ENCODE assay signal across 24 mouse cellular contexts in genomic region chrX:13616726-13617125, GRCm38 (mm10). TPM values are rescaled to one million over a fixed set of nuclear protein-coding genes. Genes with fewer than 3 reads are reported as not detected.
A peak's percentile ranks its signal among the peaks of the same experiment; 100 is the strongest.
DNase-seq lines count a peak whose midpoint lies in the region; ATAC-seq and TF ChIP-seq lines count a peak whose summit lies in the region.
"Had no signal": no experiment of that assay in that cellular context is flagged by ENCODE, and none has a peak within 500 bp of the region (broad histone marks: within the 10 kb centered on the region; RNA-seq: fewer than 3 reads in every experiment).

No protein-coding gene starts in this region.

- H3K9ac ChIP-seq in heart, embryonic 11.5 days (ENCODE audit: low read depth, low read length): no peak overlapping the region
- H3K9ac ChIP-seq: embryonic facial prominence, embryonic 15.5 days; forebrain, embryonic 15.5 days; hindbrain, embryonic 14.5 days had no signal

- no peak for DNase-seq in gastrocnemius, adult 2 months
- no peak for DNase-seq in gastrocnemius, adult 8-10 months (ENCODE audit: low spot score in 2 of 2)
- peak; percentile 41 to 44 for DNase-seq in heart, adult 9 months (ENCODE audit: low spot score in 2 of 2)
- no peak for DNase-seq in embryo, embryonic 9.5 days (ENCODE audit: extremely low spot score)
- DNase-seq in ovary, postnatal 10 days (ENCODE audit: low spot score): no peak
- DNase-seq: adrenal gland, adult 8-10 months; B cell, adult 2 months; cerebellum, adult 18-20 months; cerebellum, adult 9-11 months; cerebellum, postnatal 36 days; gastrocnemius, postnatal 14 days; heart, postnatal 10 days; kidney, adult 8-10 months had no signal

- H3K4me1 ChIP-seq in heart, embryonic 11.5 days (ENCODE audit: control insufficient read depth, insufficient read depth, low read length): no peaks in the 10 kb centered on the region
- peaks cover 8% of the 10 kb centered on the region for H3K4me1 ChIP-seq in brown adipose tissue, adult 24 weeks (ENCODE audit: control insufficient read depth, insufficient read depth, insufficient read length, low read length)
- H3K4me1 ChIP-seq: embryonic facial prominence, embryonic 15.5 days; forebrain, embryonic 15.5 days; hindbrain, embryonic 10.5 days had no signal

- no peak overlapping the region for H3K4me2 ChIP-seq in heart, embryonic 11.5 days
- H3K4me2 ChIP-seq: embryonic facial prominence, embryonic 15.5 days; forebrain, embryonic 15.5 days; hindbrain, embryonic 14.5 days had no signal

- H3K4me3 ChIP-seq in gastrocnemius, adult 2 months: no peak overlapping the region
- no peak overlapping the region for H3K4me3 ChIP-seq in heart, embryonic 11.5 days (ENCODE audit: low read depth, low read length)
- no peak overlapping the region for H3K4me3 ChIP-seq in brown adipose tissue, adult 24 weeks (ENCODE audit: insufficient read depth, low read depth, low read length)
- H3K4me3 ChIP-seq: embryonic facial prominence, embryonic 15.5 days; erythroblast, embryonic 14.5 days; forebrain, embryonic 15.5 days; hindbrain, embryonic 10.5 days had no signal

- ATAC-seq in heart, embryonic 11.5 days (replicated peaks; ENCODE audit: insufficient number of reproducible peaks, low FRiP score, low TSS enrichment): no peak
- ATAC-seq in megakaryocyte, adult 5-6 weeks (ENCODE audit: poor library complexity, severe bottlenecking): peak; percentile 67
- ATAC-seq: CD4-positive, CD25-positive, alpha-beta regulatory T cell, adult 4 months; forebrain, embryonic 15.5 days; intestine, embryonic 16.5 days had no signal

- no peaks in the 10 kb centered on the region for H3K9me3 ChIP-seq in heart, embryonic 11.5 days (replicated peaks; ENCODE audit: control insufficient read depth, low read length)
- H3K9me3 ChIP-seq: embryonic facial prominence, embryonic 15.5 days; forebrain, embryonic 15.5 days; hindbrain, embryonic 10.5 days had no signal

- no peaks in the 10 kb centered on the region for H3K27me3 ChIP-seq in heart, embryonic 11.5 days (ENCODE audit: control insufficient read depth, insufficient read depth, low read length)
- H3K27me3 ChIP-seq: embryonic facial prominence, embryonic 15.5 days; forebrain, embryonic 15.5 days had no signal

- H3K36me3 ChIP-seq in heart, embryonic 11.5 days (ENCODE audit: control insufficient read depth, insufficient read depth, low read length): no peaks in the 10 kb centered on the region
- H3K36me3 ChIP-seq: embryonic facial prominence, embryonic 15.5 days; forebrain, embryonic 15.5 days had no signal

- WGBS in heart, embryonic 11.5 days (ENCODE audit: insufficient replicate concordance): 48% methylated on average over 1 of the region's 1 CpGs

- intact Hi-C loops in gastrocnemius, adult 2 months (cut with DNase I): loop anchor here (5.0 kb wide), 1 partner anchor 154 kb away; no protein-coding TSS in a partner anchor

- peak overlapping the region; percentile 73 for H3K27ac ChIP-seq in gastrocnemius, adult 2 months
- H3K27ac ChIP-seq in heart, embryonic 11.5 days (ENCODE audit: low read depth, low read length): no peak overlapping the region
- H3K27ac ChIP-seq in brown adipose tissue, adult 24 weeks (replicated peaks; ENCODE audit: low read depth, low read length): peak overlapping the region; percentile 95
- H3K27ac ChIP-seq: embryonic facial prominence, embryonic 15.5 days; forebrain, embryonic 15.5 days; hindbrain, embryonic 10.5 days; hindbrain, embryonic 14.5 days had no signal

- no peak for TF ChIP-seq CTCF in gastrocnemius, adult 2 months (IDR thresholded peaks at IDR 0.05)

RNA-seq across cellular contexts. Expression of gene Gpr34, which starts 15.2 kb away (rescaled TPM):
- total RNA-seq in gastrocnemius, adult 2 months (2021): under 1 TPM; 0.41 to 0.42 TPM
- under 1 TPM in 3 of 4 experiments, not detected in 1; 0.27 to 0.40 (median 0.35) TPM for total RNA-seq in gastrocnemius, adult 8-10 months (2022)
- polyA plus RNA-seq in heart, embryonic 11.5 days (2014; fragmentation: Nextera tagmentation; extraction: Ambion mirVana): 0.62 and 0.75 TPM in 2 replicates
- polyA plus RNA-seq in brown adipose tissue, adult 24 weeks (2012; ENCODE audit: insufficient read depth, insufficient read length, missing spikeins): 1.6 and 2.2 TPM in 2 replicates
- total RNA-seq in megakaryocyte, adult 5-6 weeks (2015): 5.5 and 10.6 TPM in 2 replicates
- 7.4 and 8.7 TPM in 2 replicates for total RNA-seq in megakaryocyte, adult 5-6 weeks (2017)
- polyA plus RNA-seq: erythroblast, embryonic 14.5 days had no signal

RNA-seq across cellular contexts. Expression of gene Gpr82, which starts 44.4 kb away (rescaled TPM):
- total RNA-seq in gastrocnemius, adult 2 months (2021): not detected
- not detected for total RNA-seq in gastrocnemius, adult 8-10 months (2022)
- polyA plus RNA-seq in heart, embryonic 11.5 days (2014; fragmentation: Nextera tagmentation; extraction: Ambion mirVana): 0.06 and 0.34 TPM in 2 replicates
- polyA plus RNA-seq in brown adipose tissue, adult 24 weeks (2012; ENCODE audit: insufficient read depth, insufficient read length, missing spikeins): not detected in 2 replicates
- not detected in 2 replicates for total RNA-seq in megakaryocyte, adult 5-6 weeks (2015)
- total RNA-seq in megakaryocyte, adult 5-6 weeks (2017): not detected in 2 replicates
- total RNA-seq: adrenal gland, adult 8-10 months; adrenal gland, postnatal 4 days; gastrocnemius, postnatal 14 days; heart, postnatal 10 days had no signal
- polyA plus RNA-seq: erythroblast, embryonic 14.5 days had no signal

Comparison
In these comparisons a context has a peak if more than half of its experiments do, and no peak if none do; other contexts are left out.
1. DNase-seq: peak in heart, adult 9 months (2 of 2); none in gastrocnemius, adult 2 months (single experiment), gastrocnemius, adult 8-10 months (0 of 2), embryo, embryonic 9.5 days (single experiment) and ovary, postnatal 10 days (single experiment).
2. RNA of gene Gpr34, which starts 15.2 kb away (total RNA-seq): 5.5 to 10.6 TPM in megakaryocyte, adult 5-6 weeks; 0.41 to 0.42 TPM in gastrocnemius, adult 2 months and 0.27 to 0.40 TPM in gastrocnemius, adult 8-10 months; every median in the first group is over 4 times any median in the second.